Mouse (Mus musculus) macrophage (primary cell): ENCODE results near the gene Tex11. TPM values are rescaled to one million over a fixed set of nuclear protein-coding genes. Genes with fewer than 3 reads are reported as not detected.

Experiments
- H3K27ac ChIP-seq: fragments of 350-480 bp; formaldehyde crosslinking; 2 replicates; pipeline ENCODE4 v1.9.0; 2021
- H3K36me3 ChIP-seq: fragments of 350-480 bp; formaldehyde crosslinking; 2 replicates; pipeline ENCODE4 v1.9.0; 2021; ENCODE audit errors: inconsistent target
- H3K4me3 ChIP-seq: fragments of 350-480 bp; formaldehyde crosslinking; 2 replicates; pipeline ENCODE4 v1.9.0; 2021; ENCODE audit errors: inconsistent target
- H3K79me2 ChIP-seq: fragments of 350-480 bp; formaldehyde crosslinking; 2 replicates; pipeline ENCODE4 v1.9.0; 2021; ENCODE audit errors: inconsistent target
- WGBS: methylation state at CpG from one replicate; pipeline ENCODE4 v1.1.7; 2026; ENCODE audit warnings: inconsistent platforms; ENCODE audit not compliant: missing documents; 5-methylcytosine and 5-hydroxymethylcytosine counted together
- polyA plus RNA-seq: library from polyadenylated mRNA; stranded (reverse); fragments of 250-400 nt; gene quantifications from 3 replicates; pipeline ENCODE4 v1.2.4, GENCODE M21; 2018; ENCODE audit warnings: inconsistent platforms

Gene Tex11
- polyA plus RNA-seq, 1 experiment from 2014 or later, result 0.04 TPM

- 57% methylated on average over 1 of the region's 2 CpGs for WGBS
- H3K4me3 ChIP-seq, result no peak overlapping the region
- H3K36me3 ChIP-seq, result no peaks in the 10 kb centered on the region
These were observed 258.8 kb downstream of the Tex11 start for GRCm38 (mm10) chrX:100800643-100801042.

GRCm38 (mm10) chrX:100797851-100798527 lies 261.5 kb downstream of the Tex11 start:
- H3K79me2 ChIP-seq, result no peaks in the 10 kb centered on the region
- WGBS, result 84% methylated on average over 7 of the region's 7 CpGs
- H3K27ac ChIP-seq, result no peak overlapping the region
- no peaks in the 10 kb centered on the region for H3K36me3 ChIP-seq
- H3K4me3 ChIP-seq, result no peak overlapping the region

More at GRCm38 (mm10) chrX:100800643-100801042, 258.8 kb downstream of the Tex11 start:
- no peaks in the 10 kb centered on the region for H3K79me2 ChIP-seq
- H3K27ac ChIP-seq, result no peak overlapping the region

- Histone ChIP-seq H3K4me3 (no peak overlapping the region), H3K36me3 (no peaks in the 10 kb centered on the region), H3K27ac (no peak overlapping the region), H3K79me2 (no peaks in the 10 kb centered on the region)
- WGBS, result 79% methylated on average over 3 of the region's 4 CpGs
These were observed 262.1 kb downstream of the Tex11 start for GRCm38 (mm10) chrX:100797370-100797769.

- 83% methylated on average over 3 of the region's 3 CpGs for WGBS
- H3K27ac ChIP-seq, result no peak overlapping the region
- no peaks in the 10 kb centered on the region for H3K79me2 ChIP-seq
- no peak overlapping the region for H3K4me3 ChIP-seq
- no peaks in the 10 kb centered on the region for H3K36me3 ChIP-seq
These were observed 262.8 kb downstream of the Tex11 start for GRCm38 (mm10) chrX:100796741-100797090.

- Histone ChIP-seq H3K4me3 (no peak overlapping the region), H3K79me2 (no peaks in the 10 kb centered on the region)
- WGBS, result 89% methylated on average over 4 of the region's 6 CpGs
These were observed 263.3 kb downstream of the Tex11 start for GRCm38 (mm10) chrX:100796041-100796740.

GRCm38 (mm10) chrX:100789322-100789721 lies 270.1 kb downstream of the Tex11 start:
- 93% methylated on average over 4 of the region's 4 CpGs for WGBS
- Histone ChIP-seq H3K4me3 (no peak overlapping the region), H3K79me2 (no peaks in the 10 kb centered on the region), H3K27ac (no peak overlapping the region), H3K36me3 (no peaks in the 10 kb centered on the region)

More at GRCm38 (mm10) chrX:100796041-100796740, 263.3 kb downstream of the Tex11 start:
- no peaks in the 10 kb centered on the region for H3K36me3 ChIP-seq
- H3K27ac ChIP-seq, result no peak overlapping the region

Other genes with a start within 250 kb of the Tex11 start
- gene Slc7a3, start 26.4 kb upstream of the Tex11 start, polyA plus RNA-seq, result not detected in 3 replicates
- 65.8 to 95.1 TPM (median 67.1 TPM) in 3 replicates for gene Snx12, start 162.9 kb upstream of the Tex11 start, polyA plus RNA-seq
- 8.1 to 15.6 TPM (median 9.5 TPM) in 3 replicates for gene Foxo4, start 194.9 kb upstream of the Tex11 start, polyA plus RNA-seq
- gene Gm614, start 204.3 kb upstream of the Tex11 start, polyA plus RNA-seq, result 0.23 TPM in 1 of 3 replicates, not detected in the others
- 107 to 237 TPM (median 204 TPM) in 3 replicates for gene Il2rg, start 208.6 kb upstream of the Tex11 start, polyA plus RNA-seq
- gene Gm20489, start 209.4 kb upstream of the Tex11 start, polyA plus RNA-seq, result not detected in 3 replicates
- 35.4 to 43.8 TPM (median 41.3 TPM) in 3 replicates for gene Med12, start 214.4 kb upstream of the Tex11 start, polyA plus RNA-seq
- gene Nlgn3, start 239.5 kb upstream of the Tex11 start, polyA plus RNA-seq, result not detected in 3 replicates